Mouse (Mus musculus) thymus, adult 2 months (tissue): ENCODE results near the gene Cyth1.

Source experiments
- CTCF ChIP-seq: fragments of 200-500 bp; IDR thresholded peaks from 2 replicates; pipeline ENCODE4 v1.5.1; 2012; ENCODE audit warnings: mild to moderate bottlenecking, control low read depth, low read length, moderate library complexity, borderline replicate concordance; ENCODE audit not compliant: control insufficient read depth, poor library complexity, insufficient read depth; ENCODE audit errors: extremely low read depth
- POLR2A ChIP-seq: fragments of 200-500 bp; IDR thresholded peaks from 2 replicates; pipeline ENCODE4 v1.6.1; 2012; ENCODE audit warnings: mild to moderate bottlenecking, low read length, control low read depth, moderate library complexity; ENCODE audit not compliant: control insufficient read depth, poor library complexity, insufficient read depth; ENCODE audit errors: extremely low read depth

GRCm38 (mm10) chr11:118140771-118141565 is 107.4 kb downstream of the Cyth1 start:
- TF ChIP-seq POLR2A (no peak), CTCF (no peak)
